Mouse (Mus musculus) yolk sac, embryonic 10.5 days (tissue): ENCODE measurements around the gene Atox1.

Experiments used
- DNase-seq: peaks from one replicate; pipeline ENCODE4 v3.0.0-alpha.2; 2017; ENCODE audit warnings: low spot score

Gene Atox1

GRCm38 (mm10) chr11:55413416-55413796, 47.6 kb downstream of the Atox1 start:
- no peak for DNase-seq

GRCm38 (mm10) chr11:55412680-55413415, 48.2 kb downstream of the Atox1 start:
- DNase-seq = no peak

GRCm38 (mm10) chr11:55412034-55412433, 49.0 kb downstream of the Atox1 start:
- no peak for DNase-seq

GRCm38 (mm10) chr11:55410502-55410901, 50.5 kb downstream of the Atox1 start:
- no peak for DNase-seq

- DNase-seq = peak; percentile 38
Observed at GRCm38 (mm10) chr11:55410005-55410404, 51.0 kb downstream of the Atox1 start.

GRCm38 (mm10) chr11:55407133-55407532, 53.9 kb downstream of the Atox1 start:
- no peak for DNase-seq

- DNase-seq = peak; percentile 57
Observed at GRCm38 (mm10) chr11:55405601-55406469, 55.2 kb downstream of the Atox1 start.

- no peak for DNase-seq
Observed at GRCm38 (mm10) chr11:55404659-55405457, 56.2 kb downstream of the Atox1 start.

- DNase-seq = no peak
Observed at GRCm38 (mm10) chr11:55400863-55401262, 60.2 kb downstream of the Atox1 start.

GRCm38 (mm10) chr11:55398371-55398770, 62.7 kb downstream of the Atox1 start:
- no peak for DNase-seq

GRCm38 (mm10) chr11:55397441-55397840, 63.6 kb downstream of the Atox1 start:
- no peak for DNase-seq

GRCm38 (mm10) chr11:55397036-55397435, 64.0 kb downstream of the Atox1 start:
- DNase-seq = no peak
